Mouse (Mus musculus): ENCODE measurements at regions not wholly inside any gene's neighbourhood (a gene's known extent, or its start where the extent isn't known, plus 50 kb on each side); places are given as distances from the start of the nearest gene placed in this dataset.
"Not testable (repeated sequence)": the region's sequence is repeated elsewhere in the genome, so short reads cannot be mapped to it uniquely, and the experiment has no call there.

GRCm38 (mm10) chr8:88064414-88065110 lies 54.0 kb upstream of the Cnep1r1 start:
- no peak for ATAC-seq (ENCODE audit: low FRiP score)
- H3K27me3 ChIP-seq: no peaks in the 10 kb centered on the region
- no peak overlapping the region for H3K4me3 ChIP-seq
- no peaks in the 10 kb centered on the region for H3K4me1 ChIP-seq
- H3K9me3 ChIP-seq (replicated peaks): no peaks in the 10 kb centered on the region
- H3K9ac ChIP-seq: no peak overlapping the region
- no peak overlapping the region for H3K27ac ChIP-seq
- whole genome bisulfite sequencing: 87% methylated on average over 13 of the region's 13 CpGs
- no peak overlapping the region for H3K4me2 ChIP-seq (replicated peaks)
- no peaks in the 10 kb centered on the region for H3K36me3 ChIP-seq

GRCm38 (mm10) chr8:88059107-88059506 lies 59.5 kb upstream of the Cnep1r1 start:
- not testable (repeated sequence) for H3K4me1 ChIP-seq; H3K36me3 ChIP-seq; H3K9me3 ChIP-seq (replicated peaks); H3K27me3 ChIP-seq; ATAC-seq (ENCODE audit: low FRiP score); H3K9ac ChIP-seq; H3K4me3 ChIP-seq; H3K27ac ChIP-seq; H3K4me2 ChIP-seq (replicated peaks)
- 81% methylated on average over 1 of the region's 1 CpGs for WGBS

- Histone ChIP-seq H3K4me1 (no peaks in the 10 kb centered on the region), H3K36me3 (no peaks in the 10 kb centered on the region), H3K9me3 (replicated peaks) (no peaks in the 10 kb centered on the region), H3K9ac (no peak overlapping the region), H3K4me3 (no peak overlapping the region), H3K4me2 (replicated peaks) (no peak overlapping the region), H3K27ac (no peak overlapping the region), H3K27me3 (no peaks in the 10 kb centered on the region)
- no peak for ATAC-seq (ENCODE audit: low FRiP score)
- 92% methylated on average over 7 of the region's 7 CpGs for WGBS
Observed at GRCm38 (mm10) chr8:88057686-88058234, 60.8 kb upstream of the Cnep1r1 start.

- H3K36me3 ChIP-seq: no peaks in the 10 kb centered on the region
- no peak overlapping the region for H3K27ac ChIP-seq
- H3K4me2 ChIP-seq (replicated peaks): no peak overlapping the region
- H3K27me3 ChIP-seq: no peaks in the 10 kb centered on the region
- no peak overlapping the region for H3K9ac ChIP-seq
- H3K9me3 ChIP-seq (replicated peaks): no peaks in the 10 kb centered on the region
- no peak overlapping the region for H3K4me3 ChIP-seq
- ATAC-seq (ENCODE audit: low FRiP score): no peak
- 85% methylated on average over 10 of the region's 10 CpGs for WGBS
- no peaks in the 10 kb centered on the region for H3K4me1 ChIP-seq
Observed at GRCm38 (mm10) chr8:88050651-88051050, 67.9 kb upstream of the Cnep1r1 start.

GRCm38 (mm10) chr8:88049091-88049490 lies 69.5 kb upstream of the Cnep1r1 start:
- H3K27me3 ChIP-seq: no peaks in the 10 kb centered on the region
- H3K4me1 ChIP-seq: no peaks in the 10 kb centered on the region
- no peak overlapping the region for H3K4me3 ChIP-seq
- H3K27ac ChIP-seq: no peak overlapping the region
- no peak for ATAC-seq (ENCODE audit: low FRiP score)
- H3K9me3 ChIP-seq (replicated peaks): no peaks in the 10 kb centered on the region
- no peak overlapping the region for H3K4me2 ChIP-seq (replicated peaks)
- H3K36me3 ChIP-seq: no peaks in the 10 kb centered on the region
- no peak overlapping the region for H3K9ac ChIP-seq
- WGBS: 78% methylated on average over 5 of the region's 5 CpGs

GRCm38 (mm10) chr8:88045995-88046394 lies 72.6 kb upstream of the Cnep1r1 start:
- no peak overlapping the region for H3K27ac ChIP-seq
- H3K4me1 ChIP-seq: no peaks in the 10 kb centered on the region
- no peak overlapping the region for H3K9ac ChIP-seq
- no peaks in the 10 kb centered on the region for H3K36me3 ChIP-seq
- 85% methylated on average over 4 of the region's 4 CpGs for WGBS
- no peak for ATAC-seq (ENCODE audit: low FRiP score)
- no peak overlapping the region for H3K4me3 ChIP-seq
- no peak overlapping the region for H3K4me2 ChIP-seq (replicated peaks)
- no peaks in the 10 kb centered on the region for H3K27me3 ChIP-seq
- H3K9me3 ChIP-seq (replicated peaks): no peaks in the 10 kb centered on the region

GRCm38 (mm10) chr8:88039286-88039685 lies 79.3 kb upstream of the Cnep1r1 start:
- WGBS: 33% methylated on average over 6 of the region's 6 CpGs
- no peak overlapping the region for H3K27ac ChIP-seq
- H3K36me3 ChIP-seq: no peaks in the 10 kb centered on the region
- no peaks in the 10 kb centered on the region for H3K4me1 ChIP-seq
- H3K4me2 ChIP-seq (replicated peaks): no peak overlapping the region
- H3K27me3 ChIP-seq: no peaks in the 10 kb centered on the region
- no peaks in the 10 kb centered on the region for H3K9me3 ChIP-seq (replicated peaks)
- no peak overlapping the region for H3K9ac ChIP-seq
- H3K4me3 ChIP-seq: no peak overlapping the region
- no peak for ATAC-seq (ENCODE audit: low FRiP score)

GRCm38 (mm10) chr8:88037994-88038393 lies 78.6 kb upstream of the Zfp423 start:
- ATAC-seq (ENCODE audit: low FRiP score): no peak
- Histone ChIP-seq H3K4me3 (no peak overlapping the region), H3K9me3 (replicated peaks) (no peaks in the 10 kb centered on the region), H3K4me2 (replicated peaks) (no peak overlapping the region), H3K4me1 (no peaks in the 10 kb centered on the region), H3K9ac (no peak overlapping the region), H3K36me3 (no peaks in the 10 kb centered on the region), H3K27me3 (no peaks in the 10 kb centered on the region), H3K27ac (no peak overlapping the region)
- WGBS: 91% methylated on average over 2 of the region's 2 CpGs

GRCm38 (mm10) chr8:88033054-88033453 lies 73.7 kb upstream of the Zfp423 start:
- WGBS: 75% methylated on average over 6 of the region's 6 CpGs
- no peak for ATAC-seq (ENCODE audit: low FRiP score)
- H3K36me3 ChIP-seq: no peaks in the 10 kb centered on the region

GRCm38 (mm10) chr8:88024496-88024895 lies 65.1 kb upstream of the Zfp423 start:
- 87% methylated on average over 14 of the region's 14 CpGs for WGBS
- no peak for ATAC-seq (ENCODE audit: low FRiP score)

More at GRCm38 (mm10) chr8:88033054-88033453, 73.7 kb upstream of the Zfp423 start:
- Histone ChIP-seq H3K9me3 (replicated peaks) (no peaks in the 10 kb centered on the region), H3K4me3 (no peak overlapping the region), H3K4me2 (replicated peaks) (no peak overlapping the region), H3K9ac (no peak overlapping the region), H3K4me1 (no peaks in the 10 kb centered on the region), H3K27ac (no peak overlapping the region), H3K27me3 (no peaks in the 10 kb centered on the region)

GRCm38 (mm10) chr8:88023423-88023822 lies 64.0 kb upstream of the Zfp423 start:
- Histone ChIP-seq H3K36me3 (no peaks in the 10 kb centered on the region), H3K4me3 (no peak overlapping the region), H3K4me1 (peaks cover 15% of the 10 kb centered on the region; the same call in 1 of the 2 replicates), H3K4me2 (replicated peaks) (no peak overlapping the region), H3K27ac (no peak overlapping the region), H3K27me3 (0 out of 2 replicates have a peak, but pooled peaks cover 4% of the 10 kb centered on the region), H3K9ac (no peak overlapping the region), H3K9me3 (replicated peaks) (0 out of 2 replicates have a peak, but pooled peaks cover 3% of the 10 kb centered on the region)
- 7% methylated on average over 5 of the region's 5 CpGs for WGBS
- ATAC-seq (ENCODE audit: low FRiP score): peak; percentile 67

More at GRCm38 (mm10) chr8:88024496-88024895, 65.1 kb upstream of the Zfp423 start:
- Histone ChIP-seq H3K4me1 (peaks cover 15% of the 10 kb centered on the region; the same call in 1 of the 2 replicates), H3K27ac (no peak overlapping the region), H3K4me3 (no peak overlapping the region), H3K36me3 (no peaks in the 10 kb centered on the region), H3K27me3 (0 out of 2 replicates have a peak, but pooled peaks cover 4% of the 10 kb centered on the region), H3K4me2 (replicated peaks) (no peak overlapping the region), H3K9ac (no peak overlapping the region), H3K9me3 (replicated peaks) (no peaks in the 10 kb centered on the region)

GRCm38 (mm10) chr8:88022776-88023385 lies 63.5 kb upstream of the Zfp423 start:
- no peak overlapping the region for H3K4me2 ChIP-seq (replicated peaks)
- H3K4me3 ChIP-seq: no peak overlapping the region
- H3K9ac ChIP-seq: no peak overlapping the region
- no peaks in the 10 kb centered on the region for H3K36me3 ChIP-seq
- H3K27ac ChIP-seq: no peak overlapping the region
- 0 out of 2 replicates have a peak, but pooled peaks cover 4% of the 10 kb centered on the region for H3K27me3 ChIP-seq
- 0 out of 2 replicates have a peak, but pooled peaks cover 8% of the 10 kb centered on the region for H3K9me3 ChIP-seq (replicated peaks)
- ATAC-seq (ENCODE audit: low FRiP score): peak; percentile 18; the same call in 1 of the 2 replicates
- WGBS: 63% methylated on average over 16 of the region's 16 CpGs
- peaks cover 15% of the 10 kb centered on the region; the same call in 1 of the 2 replicates for H3K4me1 ChIP-seq
